Mouse (Mus musculus) liver, embryonic 12.5 days (tissue): ENCODE results near the gene Naa16. TPM values are rescaled to one million over a fixed set of nuclear protein-coding genes. Genes with fewer than 3 reads are reported as not detected.

Source experiments
- ATAC-seq: fragments of 200-750 bp; cut with Nextera tagmentation; 2 replicates; pipeline ENCODE4 v1.8.0; 2017; ENCODE audit warnings: moderate number of reproducible peaks, mild to moderate bottlenecking, moderate library complexity
- H3K27ac ChIP-seq: fragments of 300-500 bp; sonication (generic); 2 replicates; pipeline ENCODE4 v1.5.1; 2016; ENCODE audit warnings: mild to moderate bottlenecking
- H3K27me3 ChIP-seq: fragments of 300-500 bp; sonication (generic); replicated peaks from 2 replicates; pipeline ENCODE4 v1.6.1; 2016; ENCODE audit warnings: mild to moderate bottlenecking, moderate library complexity
- H3K36me3 ChIP-seq: fragments of 300-500 bp; sonication (generic); 2 replicates; pipeline ENCODE4 v1.6.1; 2016; ENCODE audit warnings: mild to moderate bottlenecking, moderate library complexity
- H3K4me1 ChIP-seq: fragments of 300-500 bp; sonication (generic); 2 replicates; pipeline ENCODE4 v1.6.1; 2016
- H3K4me2 ChIP-seq: fragments of 300-500 bp; sonication (generic); 2 replicates; pipeline ENCODE4 v1.6.1; 2016; ENCODE audit warnings: mild to moderate bottlenecking, moderate library complexity
- H3K4me3 ChIP-seq: fragments of 300-500 bp; sonication (generic); 2 replicates; pipeline ENCODE4 v1.5.1; 2016; ENCODE audit warnings: mild to moderate bottlenecking, moderate library complexity
- H3K9ac ChIP-seq: fragments of 300-500 bp; sonication (generic); 2 replicates; pipeline ENCODE4 v1.6.1; 2016; ENCODE audit warnings: mild to moderate bottlenecking, moderate library complexity
- H3K9me3 ChIP-seq: fragments of 300-500 bp; sonication (generic); replicated peaks from 2 replicates; pipeline ENCODE4 v1.6.1; 2016; ENCODE audit warnings: mild to moderate bottlenecking, moderate library complexity
- WGBS: fragments of 180-500 bp; shearing (Covaris S2); methylation state at CpG from one replicate; pipeline ENCODE4 v1.1.7; 2016; ENCODE audit not compliant: insufficient replicate concordance; 5-methylcytosine and 5-hydroxymethylcytosine counted together
- polyA plus RNA-seq: library from polyadenylated mRNA; unstranded; fragments of >200 nt; fragmentation: Nextera tagmentation; extraction: Ambion mirVana; gene quantifications from 2 replicates; pipeline ENCODE4 v1.2.1, GENCODE M21; 2016

The Naa16 gene
- polyA plus RNA-seq, 1 experiment from 2014 or later = 42.0 TPM

- Histone ChIP-seq H3K36me3 (peaks cover 15% of the 10 kb centered on the region), H3K9me3 (no peaks in the 10 kb centered on the region), H3K27me3 (no peaks in the 10 kb centered on the region), H3K4me3 (no peak overlapping the region), H3K27ac (no peak overlapping the region), H3K4me2 (no peak overlapping the region), H3K9ac (no peak overlapping the region), H3K4me1 (peaks cover 13% of the 10 kb centered on the region)
- 84% methylated on average over 7 of the region's 7 CpGs for WGBS
- ATAC-seq = no peak
Observed at GRCm38 (mm10) chr14:79283952-79284351, 106.6 kb downstream of the Naa16 start.

- ATAC-seq = peak; percentile 72
- Histone ChIP-seq H3K4me1 (peaks cover 18% of the 10 kb centered on the region), H3K36me3 (no peaks in the 10 kb centered on the region), H3K4me2 (no peak overlapping the region), H3K9me3 (no peaks in the 10 kb centered on the region), H3K4me3 (no peak overlapping the region), H3K9ac (no peak overlapping the region), H3K27ac (no peak overlapping the region), H3K27me3 (no peaks in the 10 kb centered on the region)
- WGBS = 39% methylated on average over 9 of the region's 9 CpGs
Observed at GRCm38 (mm10) chr14:79281894-79282553, 108.6 kb downstream of the Naa16 start.

GRCm38 (mm10) chr14:79280456-79280855 is 110.1 kb downstream of the Naa16 start:
- Histone ChIP-seq H3K4me2 (no peak overlapping the region), H3K36me3 (no peaks in the 10 kb centered on the region), H3K4me3 (no peak overlapping the region), H3K9ac (no peak overlapping the region), H3K9me3 (no peaks in the 10 kb centered on the region), H3K27ac (no peak overlapping the region), H3K27me3 (no peaks in the 10 kb centered on the region), H3K4me1 (peaks cover 23% of the 10 kb centered on the region)
- ATAC-seq = no peak
- WGBS = 83% methylated on average over 9 of the region's 9 CpGs

DNA sequence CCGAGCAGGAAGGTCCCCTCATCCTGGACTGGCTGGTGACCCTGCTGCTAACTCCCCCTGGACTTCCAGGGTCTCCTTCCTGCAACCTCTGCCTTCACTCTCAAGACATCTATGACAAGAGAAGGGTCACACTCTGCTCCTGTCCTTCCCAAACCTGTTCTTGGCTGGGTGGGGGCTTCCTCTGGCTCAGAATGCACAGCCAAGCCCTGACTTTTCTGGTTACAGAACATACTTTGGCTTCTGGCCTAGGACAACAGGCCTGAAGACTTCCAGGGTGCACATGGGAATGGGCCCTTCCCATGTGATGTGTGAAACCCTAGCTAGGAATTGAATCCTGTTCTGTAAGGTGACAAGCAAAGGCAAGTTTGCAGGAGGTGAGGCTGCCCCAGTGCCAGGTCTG is 111.1 kb downstream of the Naa16 start:
- H3K9ac ChIP-seq = no peak overlapping the region

GRCm38 (mm10) chr14:79278927-79279326 is 111.7 kb downstream of the Naa16 start:
- no peak for ATAC-seq
- H3K4me2 ChIP-seq = no peak overlapping the region
- H3K27ac ChIP-seq = no peak overlapping the region
- H3K27me3 ChIP-seq = no peaks in the 10 kb centered on the region
- H3K9me3 ChIP-seq = no peaks in the 10 kb centered on the region
- H3K36me3 ChIP-seq = no peaks in the 10 kb centered on the region
- WGBS = 64% methylated on average over 4 of the region's 4 CpGs
- H3K9ac ChIP-seq = no peak overlapping the region
- H3K4me3 ChIP-seq = no peak overlapping the region
- H3K4me1 ChIP-seq = peaks cover 23% of the 10 kb centered on the region

More for the DNA sequence above, 111.1 kb downstream of the Naa16 start:
- WGBS = 53% methylated on average over 1 of the region's 1 CpGs
- Histone ChIP-seq H3K4me2 (no peak overlapping the region), H3K27me3 (no peaks in the 10 kb centered on the region), H3K9me3 (no peaks in the 10 kb centered on the region), H3K4me1 (peaks cover 23% of the 10 kb centered on the region), H3K36me3 (no peaks in the 10 kb centered on the region), H3K27ac (no peak overlapping the region), H3K4me3 (no peak overlapping the region)
- ATAC-seq = no peak

DNA sequence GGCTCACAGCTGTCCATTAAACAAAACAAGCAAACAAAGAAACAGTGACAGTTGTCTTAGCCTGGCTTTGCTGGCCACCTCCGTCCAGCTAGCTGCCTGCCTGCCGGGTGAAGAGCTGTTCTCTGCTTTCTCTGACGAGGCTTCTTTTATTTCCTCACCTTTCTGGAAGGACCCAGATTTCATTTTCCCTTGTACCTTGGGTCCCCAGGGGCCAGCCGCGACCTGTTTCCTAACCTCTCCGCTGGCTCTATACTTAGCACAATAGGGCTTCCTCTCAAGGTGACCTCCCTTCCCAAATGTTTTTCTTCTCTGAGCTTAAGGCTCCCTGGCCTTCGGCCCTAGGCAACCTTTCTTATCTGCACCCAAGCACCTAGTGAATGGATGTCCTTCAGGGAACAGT is 112.7 kb downstream of the Naa16 start:
- Histone ChIP-seq H3K4me3 (no peak overlapping the region), H3K9ac (no peak overlapping the region), H3K4me1 (peaks cover 23% of the 10 kb centered on the region), H3K4me2 (no peak overlapping the region), H3K27me3 (no peaks in the 10 kb centered on the region), H3K27ac (no peak overlapping the region), H3K9me3 (no peaks in the 10 kb centered on the region), H3K36me3 (no peaks in the 10 kb centered on the region)
- 63% methylated on average over 7 of the region's 7 CpGs for WGBS
- no peak for ATAC-seq

DNA sequence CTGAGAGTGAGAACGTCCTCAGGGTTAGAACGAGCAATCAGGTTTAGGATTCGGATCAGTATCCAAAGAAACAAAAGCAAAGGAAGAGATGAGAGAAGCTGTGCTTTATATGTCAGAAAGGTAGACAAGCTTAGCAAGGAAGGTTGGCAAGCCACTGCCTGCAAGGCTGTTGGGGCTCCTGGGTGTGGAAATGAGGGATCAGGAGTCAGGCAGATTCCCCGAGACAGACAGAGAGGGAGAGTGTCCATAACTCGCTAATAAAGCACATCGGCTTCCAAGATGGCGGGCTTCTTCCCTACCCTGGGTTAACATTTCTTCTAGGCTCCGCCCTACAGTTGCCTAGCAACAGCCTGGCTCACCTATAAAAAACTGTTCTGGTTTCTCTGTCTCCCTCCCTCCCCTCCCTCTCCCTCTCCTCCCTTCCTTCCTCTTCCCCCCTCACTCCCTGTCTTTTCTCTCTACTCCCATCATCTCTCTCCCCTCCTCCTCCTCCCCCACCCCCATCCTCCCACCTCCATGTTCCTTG is 114.6 kb downstream of the Naa16 start:
- ATAC-seq = no peak
- Histone ChIP-seq H3K9ac (no peak overlapping the region), H3K27ac (no peak overlapping the region), H3K9me3 (no peaks in the 10 kb centered on the region), H3K4me3 (no peak overlapping the region), H3K4me2 (no peak overlapping the region), H3K27me3 (no peaks in the 10 kb centered on the region), H3K36me3 (no peaks in the 10 kb centered on the region), H3K4me1 (peaks cover 10% of the 10 kb centered on the region; the same call in 1 of the 2 replicates)
- 73% methylated on average over 8 of the region's 8 CpGs for WGBS

DNA sequence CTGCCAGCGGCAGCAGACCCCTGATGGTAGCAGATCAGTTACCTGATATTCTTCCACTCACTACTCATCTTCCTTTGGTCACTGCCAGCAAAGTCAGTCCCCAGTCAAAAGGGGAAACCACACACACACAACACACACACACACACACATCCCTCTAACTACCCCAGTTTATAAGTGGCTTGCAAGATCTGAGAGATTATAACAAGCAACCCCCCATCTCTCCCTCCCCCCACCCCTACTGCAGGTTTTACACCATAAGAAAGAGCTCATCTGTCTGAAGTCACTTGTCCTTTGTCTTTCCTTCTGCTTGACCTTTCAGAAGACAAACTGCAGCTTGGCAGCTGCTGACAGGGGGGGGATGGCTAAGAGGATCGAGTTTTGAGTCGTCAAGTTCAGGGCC is 115.1 kb downstream of the Naa16 start:
- H3K27me3 ChIP-seq = no peaks in the 10 kb centered on the region
- no peaks in the 10 kb centered on the region for H3K36me3 ChIP-seq
- WGBS = 52% methylated on average over 3 of the region's 3 CpGs
- H3K4me3 ChIP-seq = no peak overlapping the region
- peaks cover 10% of the 10 kb centered on the region; the same call in 1 of the 2 replicates for H3K4me1 ChIP-seq
- no peaks in the 10 kb centered on the region for H3K9me3 ChIP-seq
- H3K9ac ChIP-seq = no peak overlapping the region
- no peak overlapping the region for H3K4me2 ChIP-seq
- no peak overlapping the region for H3K27ac ChIP-seq
- no peak for ATAC-seq

Other genes starting within 250 kb of the Naa16 start
- not detected in 2 replicates for gene Zfp957, start 143.4 kb downstream of the Naa16 start, polyA plus RNA-seq
- gene Rgcc, start 89.1 kb downstream of the Naa16 start, polyA plus RNA-seq = 302 and 307 TPM in 2 replicates
- 6.7 and 7.3 TPM in 2 replicates for gene Mtrf1, start 7.0 kb upstream of the Naa16 start, polyA plus RNA-seq
- gene Kbtbd7, start 35.7 kb upstream of the Naa16 start, polyA plus RNA-seq = 5.7 and 6.2 TPM in 2 replicates
- 3.9 TPM in 2 replicates for gene Kbtbd6, start 61.1 kb upstream of the Naa16 start, polyA plus RNA-seq
- 18.9 and 21.2 TPM in 2 replicates for gene Elf1, start 90.4 kb upstream of the Naa16 start, polyA plus RNA-seq
- 22.4 and 23.5 TPM in 2 replicates for gene Wbp4, start 90.7 kb upstream of the Naa16 start, polyA plus RNA-seq
- gene Sugt1, start 196.9 kb upstream of the Naa16 start, polyA plus RNA-seq = 57.7 and 63.2 TPM in 2 replicates